Mouse (Mus musculus): ENCODE results near the gene Gnaq. TPM values are rescaled to one million over a fixed set of nuclear protein-coding genes. Genes with fewer than 3 reads are reported as not detected.

Gnaq gene
- polyA plus RNA-seq, 1 experiment from 2014 or later = 18.1 TPM

DNA sequence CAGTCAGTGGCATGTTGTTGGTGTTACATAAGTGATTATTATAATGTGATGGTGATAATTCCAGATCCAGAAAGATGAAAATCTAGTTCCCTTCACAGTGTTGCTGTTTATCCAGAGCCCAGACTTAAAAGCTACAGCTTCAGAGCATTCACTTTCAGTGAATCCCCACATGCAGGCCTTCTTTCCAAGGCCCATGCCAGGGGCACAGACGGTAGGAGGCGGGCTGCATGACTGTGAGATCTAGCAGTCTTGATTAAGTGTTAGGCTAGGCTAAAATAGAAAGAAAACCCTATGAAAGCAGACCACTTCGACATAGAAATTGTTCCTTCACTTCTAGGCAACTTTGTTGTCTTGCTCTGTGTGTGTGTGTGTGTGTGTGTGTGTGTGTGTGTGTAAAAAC lies 214.4 kb downstream of the Gnaq start:
- no peak overlapping the region for H3K4me2 ChIP-seq (replicated peaks; ENCODE audit: low read depth)
- WGBS = 83% methylated on average over 3 of the region's 3 CpGs
- TF ChIP-seq EP300 (optimal IDR thresholded peaks at IDR 0.05) = no peak
- peaks cover 4% of the 10 kb centered on the region for H3K36me3 ChIP-seq (ENCODE audit: control insufficient read depth, insufficient read depth, low read length)
- H3K4me1 ChIP-seq (replicated peaks; ENCODE audit: control insufficient read depth, insufficient read depth) = no peaks in the 10 kb centered on the region
- H3K27ac ChIP-seq (replicated peaks) = no peak overlapping the region
- no peak for ATAC-seq (ENCODE audit: low FRiP score, low TSS enrichment)
- no peak overlapping the region for H3K4me3 ChIP-seq (ENCODE audit: low read depth, low read length)
- no peak for DNase-seq (ENCODE audit: low spot score)
- H3K9ac ChIP-seq (ENCODE audit: low read length) = no peak overlapping the region
- no peaks in the 10 kb centered on the region for H3K9me3 ChIP-seq (ENCODE audit: control insufficient read depth, low read length)
- no peaks in the 10 kb centered on the region for H3K27me3 ChIP-seq (ENCODE audit: control insufficient read depth, insufficient read depth, low read length)

DNA sequence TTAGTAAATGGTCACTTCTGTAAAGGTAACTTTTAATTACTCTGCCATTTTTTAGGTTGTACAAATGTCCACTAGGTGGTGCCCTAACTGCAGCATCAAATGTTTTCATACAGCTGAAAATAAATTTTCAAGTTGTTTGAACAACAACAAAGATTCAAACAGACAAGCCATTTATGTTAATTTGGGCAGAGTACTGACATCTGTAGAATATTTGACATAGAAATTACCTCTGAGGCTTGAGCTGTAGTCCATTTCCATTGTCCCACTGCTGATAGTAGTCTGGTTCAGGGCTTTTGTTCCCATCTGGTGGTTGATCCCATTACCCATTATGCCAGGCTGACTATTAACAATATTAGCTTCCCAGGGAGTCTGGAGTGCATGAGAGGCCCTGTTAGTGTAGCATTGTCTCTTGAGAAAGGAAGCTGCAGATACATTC lies 221.1 kb downstream of the Gnaq start:
- ATAC-seq (ENCODE audit: low FRiP score, low TSS enrichment) (no peak), DNase-seq (ENCODE audit: low spot score) (no peak)
- no peak overlapping the region for H3K9ac ChIP-seq (ENCODE audit: low read length)
- no peaks in the 10 kb centered on the region for H3K4me1 ChIP-seq (replicated peaks; ENCODE audit: control insufficient read depth, insufficient read depth)
- H3K27ac ChIP-seq (replicated peaks) = no peak overlapping the region
- TF ChIP-seq CTCF (IDR thresholded peaks at IDR 0.05; ENCODE audit: low read depth) = peak; percentile 82
- no peak for TF ChIP-seq EP300 (optimal IDR thresholded peaks at IDR 0.05)
- H3K36me3 ChIP-seq (ENCODE audit: control insufficient read depth, insufficient read depth, low read length) = no peaks in the 10 kb centered on the region
- H3K27me3 ChIP-seq (ENCODE audit: control insufficient read depth, insufficient read depth, low read length) = no peaks in the 10 kb centered on the region
- H3K4me2 ChIP-seq (replicated peaks; ENCODE audit: low read depth) = no peak overlapping the region
- H3K9me3 ChIP-seq (ENCODE audit: control insufficient read depth, low read length) = no peaks in the 10 kb centered on the region
- no peak overlapping the region for H3K4me3 ChIP-seq (ENCODE audit: low read depth, low read length)

DNA sequence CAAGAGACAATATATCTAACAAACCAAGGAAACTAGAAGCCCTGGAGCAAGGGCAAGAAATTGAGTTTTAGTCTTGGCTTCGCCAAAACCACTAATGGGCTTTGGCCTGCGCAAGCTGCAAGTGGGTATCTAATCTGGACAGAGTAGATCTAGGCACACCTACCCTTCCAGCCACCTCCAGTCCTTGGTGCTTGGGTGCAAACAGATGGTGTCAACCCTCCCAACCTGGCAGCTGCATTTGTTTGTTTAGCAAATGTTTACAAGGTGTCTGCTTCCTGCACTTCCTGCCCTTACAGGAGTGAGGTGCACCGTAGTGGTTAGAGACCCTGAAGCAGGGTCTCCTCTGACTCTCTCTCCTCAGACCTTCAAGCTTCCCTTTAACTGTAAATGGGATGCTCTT lies 225.5 kb downstream of the Gnaq start:
- no peak overlapping the region for H3K9ac ChIP-seq (ENCODE audit: low read length)
- WGBS = 59% methylated on average over 3 of the region's 3 CpGs
- H3K36me3 ChIP-seq (ENCODE audit: control insufficient read depth, insufficient read depth, low read length) = peaks cover 2% of the 10 kb centered on the region; the same call in 1 of the 2 replicates
- H3K4me1 ChIP-seq (replicated peaks; ENCODE audit: control insufficient read depth, insufficient read depth) = no peaks in the 10 kb centered on the region
- H3K4me3 ChIP-seq (ENCODE audit: low read depth, low read length) = no peak overlapping the region
- peak; percentile 33 for DNase-seq (ENCODE audit: low spot score)
- TF ChIP-seq EP300 (optimal IDR thresholded peaks at IDR 0.05) (no peak), CTCF (IDR thresholded peaks at IDR 0.05; ENCODE audit: low read depth) (no peak)
- H3K4me2 ChIP-seq (replicated peaks; ENCODE audit: low read depth) = no peak overlapping the region
- H3K9me3 ChIP-seq (ENCODE audit: control insufficient read depth, low read length) = no peaks in the 10 kb centered on the region
- H3K27me3 ChIP-seq (ENCODE audit: control insufficient read depth, insufficient read depth, low read length) = no peaks in the 10 kb centered on the region
- peak; percentile 72 for ATAC-seq (ENCODE audit: low FRiP score, low TSS enrichment)
- no peak overlapping the region for H3K27ac ChIP-seq (replicated peaks)

DNA sequence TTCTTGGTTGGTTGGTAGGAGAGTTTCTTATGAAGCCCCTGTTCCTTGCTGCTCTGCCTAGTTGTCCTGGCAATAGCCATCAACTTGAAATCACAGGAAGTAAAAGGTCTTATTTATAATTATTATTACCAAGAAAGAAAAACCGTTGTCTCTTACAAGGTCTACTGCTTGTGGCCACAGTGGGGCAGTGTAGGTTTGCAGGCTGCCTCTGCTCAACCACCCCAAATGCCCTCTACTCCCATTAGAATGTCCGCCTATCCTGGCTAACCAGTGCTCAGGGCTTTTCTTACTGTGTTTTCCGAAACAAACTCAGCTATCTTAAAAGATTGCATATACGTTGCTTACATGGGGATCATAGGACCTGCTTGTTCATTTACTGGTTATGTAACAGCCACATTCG lies 226.3 kb downstream of the Gnaq start:
- 53% methylated on average over 5 of the region's 5 CpGs for WGBS
- DNase-seq (ENCODE audit: low spot score) (peak; percentile 36), ATAC-seq (ENCODE audit: low FRiP score, low TSS enrichment) (peak; percentile 71; the same call in 1 of the 2 replicates)

DNA sequence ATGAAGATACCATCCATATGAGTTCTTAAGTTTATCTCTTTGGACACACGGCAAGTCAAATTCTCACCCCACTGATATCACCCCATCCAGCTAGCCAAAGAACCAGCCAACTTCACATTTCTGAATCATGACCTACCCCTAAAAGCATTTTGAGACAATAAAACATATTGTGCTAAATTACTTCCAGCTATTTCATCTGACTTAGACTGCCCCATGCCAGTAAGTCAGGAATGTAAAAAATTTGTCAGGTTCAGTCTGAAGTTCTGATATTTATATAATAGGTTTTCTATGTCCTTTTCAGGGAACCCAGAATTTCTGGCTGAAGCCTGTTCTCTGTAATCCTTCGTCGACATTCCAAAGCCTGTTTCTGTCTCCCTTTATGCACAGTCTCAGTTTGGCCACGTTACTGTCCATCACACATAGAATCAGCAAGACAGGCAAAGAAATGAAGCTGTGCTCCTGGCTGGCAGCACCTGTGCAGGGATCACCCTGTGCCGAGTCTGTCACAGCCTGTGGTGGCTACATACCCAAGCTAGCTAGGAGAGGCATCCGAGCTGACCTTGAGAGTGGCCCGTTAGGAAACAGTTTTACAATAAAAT lies 233.9 kb downstream of the Gnaq start:
- no peak overlapping the region for H3K9ac ChIP-seq (ENCODE audit: low read length)
- H3K4me3 ChIP-seq (ENCODE audit: low read depth, low read length) = no peak overlapping the region
- no peak overlapping the region for H3K27ac ChIP-seq (replicated peaks)
- no peaks in the 10 kb centered on the region for H3K27me3 ChIP-seq (ENCODE audit: control insufficient read depth, insufficient read depth, low read length)
- H3K9me3 ChIP-seq (ENCODE audit: control insufficient read depth, low read length) = no peaks in the 10 kb centered on the region
- no peak overlapping the region for H3K4me2 ChIP-seq (replicated peaks; ENCODE audit: low read depth)
- ATAC-seq (ENCODE audit: low FRiP score, low TSS enrichment) (no peak), DNase-seq (ENCODE audit: low spot score) (no peak)
- WGBS = 59% methylated on average over 7 of the region's 7 CpGs
- no peaks in the 10 kb centered on the region for H3K36me3 ChIP-seq (ENCODE audit: control insufficient read depth, insufficient read depth, low read length)
- H3K4me1 ChIP-seq (replicated peaks; ENCODE audit: control insufficient read depth, insufficient read depth) = no peaks in the 10 kb centered on the region
- TF ChIP-seq EP300 (optimal IDR thresholded peaks at IDR 0.05) = no peak
- no peak for TF ChIP-seq CTCF (IDR thresholded peaks at IDR 0.05; ENCODE audit: low read depth)

More for the DNA sequence above, 226.3 kb downstream of the Gnaq start:
- peaks cover 2% of the 10 kb centered on the region; the same call in 1 of the 2 replicates for H3K36me3 ChIP-seq (ENCODE audit: control insufficient read depth, insufficient read depth, low read length)
- no peak overlapping the region for H3K4me3 ChIP-seq (ENCODE audit: low read depth, low read length)
- TF ChIP-seq CTCF (IDR thresholded peaks at IDR 0.05; ENCODE audit: low read depth) = peak; percentile 79
- no peak for TF ChIP-seq EP300 (optimal IDR thresholded peaks at IDR 0.05)
- H3K27ac ChIP-seq (replicated peaks) = no peak overlapping the region
- H3K9me3 ChIP-seq (ENCODE audit: control insufficient read depth, low read length) = no peaks in the 10 kb centered on the region
- no peaks in the 10 kb centered on the region for H3K4me1 ChIP-seq (replicated peaks; ENCODE audit: control insufficient read depth, insufficient read depth)
- H3K9ac ChIP-seq (ENCODE audit: low read length) = no peak overlapping the region
- H3K4me2 ChIP-seq (replicated peaks; ENCODE audit: low read depth) = no peak overlapping the region
- H3K27me3 ChIP-seq (ENCODE audit: control insufficient read depth, insufficient read depth, low read length) = no peaks in the 10 kb centered on the region

DNA sequence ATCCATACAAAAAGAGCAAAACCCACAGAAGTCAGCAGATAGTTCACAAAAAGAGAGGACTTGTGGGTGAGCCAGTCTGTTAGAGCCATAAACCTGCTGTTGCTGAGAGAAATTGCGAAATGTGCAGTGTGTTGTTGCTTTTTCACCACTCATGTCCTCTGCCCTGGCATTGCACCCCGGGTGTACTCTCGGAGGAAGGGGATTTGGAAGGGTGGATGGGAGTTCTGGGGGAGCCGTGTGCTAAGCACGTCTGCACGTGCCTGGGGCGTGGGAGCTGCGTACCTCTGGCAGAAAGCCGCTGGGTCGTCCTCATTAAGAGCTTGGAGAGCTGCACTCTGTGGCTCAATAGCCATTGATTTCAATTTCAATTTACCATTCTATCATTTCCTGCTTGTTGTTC lies 234.6 kb downstream of the Gnaq start:
- no peak for TF ChIP-seq CTCF (IDR thresholded peaks at IDR 0.05; ENCODE audit: low read depth)
- H3K36me3 ChIP-seq (ENCODE audit: control insufficient read depth, insufficient read depth, low read length) = no peaks in the 10 kb centered on the region
- no peak overlapping the region for H3K4me2 ChIP-seq (replicated peaks; ENCODE audit: low read depth)
- no peak overlapping the region for H3K9ac ChIP-seq (ENCODE audit: low read length)
- no peak for DNase-seq (ENCODE audit: low spot score)
- H3K9me3 ChIP-seq (ENCODE audit: control insufficient read depth, low read length) = no peaks in the 10 kb centered on the region
- no peak for ATAC-seq (ENCODE audit: low FRiP score, low TSS enrichment)
- H3K4me1 ChIP-seq (replicated peaks; ENCODE audit: control insufficient read depth, insufficient read depth) = no peaks in the 10 kb centered on the region
- 73% methylated on average over 10 of the region's 10 CpGs for WGBS
- no peak overlapping the region for H3K4me3 ChIP-seq (ENCODE audit: low read depth, low read length)
- H3K27me3 ChIP-seq (ENCODE audit: control insufficient read depth, insufficient read depth, low read length) = no peaks in the 10 kb centered on the region
- 0 out of 2 replicates have a peak overlapping the region, but pooled peaks have one; percentile 14 for H3K27ac ChIP-seq (replicated peaks)
